Mouse (Mus musculus) kidney, adult 8-10 months (tissue): ENCODE results near the gene Mzf1.
"Not testable (repeated sequence)": the region's sequence is repeated elsewhere in the genome, so short reads cannot be mapped to it uniquely, and the experiment has no call there.

Experiments
- DNase-seq, 2 experiments: peaks; one replicate each; pipeline ENCODE4 v3.0.0; 2022

The Mzf1 gene

DNA sequence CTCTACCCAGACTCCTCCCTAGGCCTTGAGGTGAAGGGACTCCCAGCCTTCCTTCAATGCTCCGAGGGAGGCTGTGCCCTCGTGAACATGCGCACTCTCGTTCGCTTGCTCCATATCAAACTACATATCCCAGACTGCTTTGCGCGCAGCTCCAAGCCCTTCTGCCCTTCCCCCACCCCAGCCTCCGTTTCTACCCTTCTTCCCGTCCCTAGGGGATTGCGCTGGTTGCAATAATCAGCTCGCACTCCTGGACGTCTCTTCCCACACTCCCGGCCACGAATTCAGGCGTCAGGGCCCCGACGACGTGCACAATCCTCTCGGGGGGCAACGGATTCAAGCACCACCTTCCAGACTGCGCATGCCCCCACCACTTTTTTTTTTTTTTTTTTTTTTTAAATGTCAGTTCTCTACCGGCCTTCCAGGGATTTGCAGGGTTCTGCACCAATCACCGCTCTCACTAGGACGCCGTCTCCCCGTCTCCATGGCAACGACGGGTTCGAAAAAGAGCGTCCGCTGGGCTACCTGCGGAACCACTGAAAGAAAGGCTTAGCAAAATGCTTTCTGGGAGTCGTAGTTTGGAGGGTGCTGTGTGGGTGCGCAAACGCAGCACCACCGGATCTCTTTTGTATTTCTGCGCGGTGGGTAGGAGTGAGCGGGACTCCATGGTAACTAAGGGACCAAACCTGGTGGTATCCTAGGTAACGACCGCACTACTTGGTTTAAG lies at the start of gene Mzf1:
TSS of gene Mzf1 (minus strand) at position 478 of the 724 bp plus-strand sequence.
- DNase-seq = peak; percentile 95 to 96

DNA sequence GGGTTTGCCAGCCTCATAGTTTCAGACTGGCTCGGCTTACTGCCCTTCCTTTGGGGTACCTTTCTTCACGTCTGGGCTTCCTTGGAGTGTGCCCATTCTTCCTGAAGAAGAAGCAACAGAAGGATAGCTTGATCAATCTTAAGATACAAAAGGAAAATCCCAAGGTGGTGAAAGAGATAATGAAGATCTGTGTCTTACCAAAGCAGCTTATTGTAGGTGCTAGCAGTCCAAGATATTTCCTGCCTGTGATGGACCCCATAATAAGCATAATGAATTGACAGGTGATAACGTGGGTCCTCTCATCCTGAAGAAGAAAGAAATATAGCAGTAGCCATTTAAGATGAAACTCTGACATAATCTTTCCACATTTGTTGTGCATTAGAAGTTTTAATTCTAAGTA lies 40.5 kb upstream of the Mzf1 start, which contains the start of gene Vmn1r85:
TSS of gene Vmn1r85 (minus strand) at position 101 of the 400 bp plus-strand sequence.
- DNase-seq = no peak

DNA sequence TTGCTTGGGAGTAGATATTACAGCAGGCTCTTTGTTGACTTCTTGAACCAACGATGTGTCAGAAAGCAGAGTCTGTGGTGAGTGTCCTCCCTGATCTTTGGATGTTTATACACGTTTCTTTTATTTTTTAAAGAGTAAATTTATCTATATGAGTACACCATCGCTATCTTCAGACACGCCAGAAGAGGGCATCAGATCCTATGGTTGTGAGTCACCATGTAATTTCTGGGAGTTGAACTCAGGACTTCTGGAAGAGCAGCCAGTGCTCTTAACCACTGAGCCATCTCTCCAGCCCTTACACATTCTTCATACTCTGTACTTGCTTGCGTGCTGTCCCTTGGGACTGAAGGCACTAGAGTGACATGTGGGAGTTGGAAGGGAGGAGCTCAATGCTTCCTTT lies 17.7 kb upstream of the Mzf1 start:
- no peak for DNase-seq

DNA sequence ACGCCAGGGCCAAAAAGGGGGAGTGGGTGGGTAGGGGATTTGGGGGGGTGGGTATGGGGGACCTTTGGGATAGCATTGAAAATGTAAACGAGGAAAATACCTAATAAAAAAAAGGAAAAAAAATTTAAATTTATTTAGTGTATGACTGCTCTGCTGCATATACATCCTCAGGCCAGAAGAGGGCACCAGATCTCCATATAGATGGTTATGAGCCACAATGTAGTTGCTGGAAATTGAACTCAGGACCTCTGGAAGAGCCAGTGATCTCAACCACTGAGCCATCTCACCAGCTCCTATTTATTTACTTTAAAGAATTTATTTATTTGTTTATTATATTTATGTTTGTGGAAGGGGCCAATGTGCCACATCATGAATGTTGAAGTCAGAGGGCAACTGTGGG lies 8.8 kb upstream of the Mzf1 start:
- DNase-seq = not testable (repeated sequence)

DNA sequence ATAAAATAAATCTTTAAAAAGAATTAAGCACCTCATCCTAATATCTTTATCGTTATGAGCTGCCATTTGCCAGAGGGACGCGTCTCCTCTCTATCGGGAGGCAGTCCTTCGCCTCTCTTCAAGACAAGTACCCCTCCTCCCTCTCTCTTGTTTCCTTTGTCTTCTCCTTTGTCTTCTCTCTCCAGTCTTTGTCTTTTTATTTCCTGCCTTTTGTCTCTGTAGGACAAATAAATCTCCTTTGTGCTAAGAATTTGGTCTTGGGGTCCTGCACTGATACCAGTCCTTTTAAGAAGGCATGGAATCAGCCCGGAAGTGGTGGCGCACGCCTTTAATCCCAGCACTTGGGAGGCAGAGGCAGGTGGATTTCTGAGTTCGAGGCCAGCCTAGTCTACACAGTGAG lies 5.0 kb upstream of the Mzf1 start:
- DNase-seq = no peak

DNA sequence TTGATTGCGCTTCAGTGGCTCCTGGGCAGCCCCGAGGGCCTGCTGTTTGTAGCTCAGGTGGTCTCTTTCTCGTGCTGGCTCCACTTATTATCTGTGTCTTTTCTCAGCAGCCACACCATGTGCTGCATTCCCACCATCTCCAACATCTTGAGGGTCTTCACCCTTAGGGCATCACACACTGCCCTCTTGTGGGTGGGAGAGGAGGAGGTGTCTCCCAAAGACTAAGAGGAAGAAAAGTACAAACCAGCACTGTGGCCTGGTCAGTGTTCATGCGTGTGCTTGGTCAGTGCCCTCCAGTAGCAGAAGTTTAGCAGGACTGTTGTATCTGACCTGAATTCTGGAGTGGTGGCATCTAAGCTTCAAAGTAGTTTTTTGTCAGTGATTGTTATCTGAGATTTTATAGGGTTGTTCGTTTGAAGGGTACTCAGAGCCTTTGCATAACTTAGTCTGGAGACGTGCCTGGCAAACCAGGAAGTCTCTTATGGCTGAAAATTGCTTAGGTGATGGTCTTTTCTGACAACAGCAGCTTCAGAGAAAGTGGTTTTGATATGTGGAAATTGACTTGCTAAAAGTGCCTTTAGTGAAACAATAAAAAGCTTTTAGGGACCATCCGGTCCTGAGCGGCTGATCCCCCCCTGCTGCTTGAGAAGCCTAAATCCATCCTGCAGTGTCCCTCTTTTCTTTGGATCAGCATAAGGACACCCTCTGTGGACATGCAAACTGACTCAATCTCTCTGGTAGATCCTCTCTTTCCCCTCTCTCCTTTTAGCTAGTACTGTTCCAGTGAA lies 2.5 kb upstream of the Mzf1 start:
- DNase-seq = no peak

DNA sequence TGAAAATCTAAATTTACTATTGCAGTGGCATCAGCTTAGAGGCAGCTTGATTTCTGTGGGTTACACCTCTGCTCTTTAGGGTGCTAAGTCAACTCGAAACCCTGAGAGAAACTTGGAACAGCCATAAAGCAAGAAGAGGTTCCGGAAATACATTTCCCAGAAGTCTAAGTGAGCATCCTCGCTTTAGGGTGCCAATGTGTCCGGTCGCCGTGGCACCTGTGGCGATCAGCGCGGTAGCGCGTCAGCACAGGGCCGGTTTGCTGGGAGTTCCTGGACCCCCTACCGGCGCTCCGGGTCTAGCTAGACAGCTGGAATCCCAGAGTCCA lies 640 bp downstream of the Mzf1 start:
- DNase-seq = no peak

DNA sequence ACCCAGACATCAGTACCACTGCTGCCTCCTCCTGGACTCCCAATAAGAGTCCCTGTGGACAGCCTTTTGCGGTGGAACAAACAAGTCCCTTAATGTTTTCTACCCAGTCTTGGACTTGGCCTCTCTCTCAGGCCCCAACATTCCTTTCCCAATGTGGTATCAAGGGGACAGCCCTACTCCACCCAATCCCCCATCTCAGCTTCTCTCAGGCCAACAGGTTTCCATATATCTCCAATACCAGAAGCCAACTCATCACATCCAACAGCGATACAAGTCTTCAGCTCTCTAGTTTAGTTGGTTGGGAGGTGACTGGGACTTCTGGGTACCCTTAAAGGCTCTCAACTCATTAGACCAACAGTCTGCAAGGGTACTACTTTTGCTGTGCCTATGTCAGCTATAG lies 1.1 kb downstream of the Mzf1 start:
- no peak for DNase-seq

DNA sequence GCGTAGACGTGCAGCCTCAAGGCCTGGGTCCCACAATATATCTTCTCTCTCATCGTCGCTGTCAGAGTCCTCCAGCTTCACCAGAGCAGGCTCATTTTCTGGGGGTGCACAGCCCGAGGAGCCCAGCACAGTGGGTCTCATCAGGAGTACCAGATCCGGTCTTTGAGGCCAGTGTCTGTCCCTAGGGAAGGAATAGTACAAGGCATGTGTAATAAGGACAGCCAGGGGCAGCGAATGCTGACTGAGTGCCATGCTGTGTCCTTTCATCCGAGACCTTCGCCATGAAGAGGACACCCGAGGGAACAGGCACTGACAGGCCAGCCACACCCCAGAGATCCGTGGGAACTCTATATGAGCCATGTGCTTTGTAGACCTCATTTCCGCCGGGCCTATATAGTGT lies 1.6 kb downstream of the Mzf1 start:
- no peak for DNase-seq

DNA sequence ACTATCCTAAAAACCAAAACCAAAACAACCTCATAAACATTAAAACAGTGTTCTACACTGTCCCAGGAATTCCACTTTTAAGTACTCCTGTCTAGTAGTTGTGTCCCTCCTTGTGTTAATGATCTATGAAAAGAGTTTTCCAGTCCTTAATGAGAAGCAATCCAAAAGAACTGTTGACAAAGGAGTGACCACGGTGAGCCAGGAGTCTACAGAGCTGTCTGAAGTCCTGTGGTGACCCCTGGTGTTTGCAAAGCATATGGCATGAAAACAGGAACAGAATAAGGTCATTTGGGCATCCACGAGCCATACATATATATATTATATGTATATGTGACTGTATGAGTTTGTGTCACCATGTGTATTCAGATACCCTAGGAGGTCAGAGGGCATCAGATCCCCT lies 8.5 kb downstream of the Mzf1 start:
- peak; percentile 76 to 82 for DNase-seq

DNA sequence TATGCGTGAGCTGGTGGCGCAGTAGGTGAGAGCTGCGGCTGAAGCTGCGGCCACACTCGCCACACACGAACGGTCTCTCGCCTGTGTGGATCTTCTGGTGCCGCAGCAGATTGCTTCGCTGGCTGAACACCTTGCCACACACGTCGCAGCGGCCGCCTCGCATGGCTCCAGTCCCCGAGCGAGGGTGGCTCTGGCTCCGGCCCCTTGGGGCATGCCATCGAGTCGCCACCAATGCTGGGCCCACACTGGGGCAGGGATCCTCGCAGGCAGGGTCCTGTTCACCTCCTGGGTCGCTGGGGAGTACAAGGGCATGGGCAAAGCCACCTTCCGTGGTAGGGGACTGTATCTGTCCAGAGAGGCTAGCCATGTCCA lies 10.3 kb downstream of the Mzf1 start:
- no peak for DNase-seq

DNA sequence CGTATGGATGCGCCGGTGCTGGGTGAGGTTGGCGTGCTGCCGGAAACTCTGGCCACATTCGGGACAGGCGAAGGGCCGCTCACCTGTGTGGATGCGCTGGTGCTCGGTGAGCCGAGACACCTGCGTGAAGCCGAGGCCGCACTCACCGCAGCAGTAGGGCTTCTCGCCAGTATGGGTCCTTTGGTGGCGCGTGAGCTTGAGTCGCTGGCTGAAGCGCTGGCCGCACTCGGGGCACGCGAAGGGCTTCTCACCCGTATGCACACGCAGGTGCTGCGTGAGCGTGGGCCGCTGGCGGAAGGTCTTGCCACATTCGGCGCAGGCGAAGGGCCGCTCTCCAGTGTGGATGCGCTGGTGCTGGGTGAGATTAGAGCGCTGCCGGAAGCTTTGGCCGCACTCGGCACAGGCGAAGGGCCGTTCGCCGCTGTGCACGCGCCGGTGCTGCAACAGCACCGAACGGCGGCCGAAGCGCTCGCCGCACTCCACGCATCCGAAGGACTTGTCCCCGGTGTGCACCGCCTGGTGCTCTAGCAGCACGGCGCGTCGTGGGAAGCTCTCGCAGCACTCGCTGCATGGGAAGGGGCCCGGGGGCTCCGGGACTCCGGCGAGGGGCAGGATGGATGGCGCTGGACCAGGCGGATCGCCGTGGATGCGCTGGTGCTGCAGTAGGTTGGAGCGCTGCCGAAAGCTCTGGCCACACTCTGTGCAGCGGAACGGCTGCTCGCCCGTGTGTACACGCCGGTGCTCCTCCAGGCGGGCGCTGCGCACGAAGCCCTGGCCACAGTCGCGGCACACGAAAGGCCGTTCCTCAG lies 10.9 kb downstream of the Mzf1 start:
- no peak for DNase-seq

DNA sequence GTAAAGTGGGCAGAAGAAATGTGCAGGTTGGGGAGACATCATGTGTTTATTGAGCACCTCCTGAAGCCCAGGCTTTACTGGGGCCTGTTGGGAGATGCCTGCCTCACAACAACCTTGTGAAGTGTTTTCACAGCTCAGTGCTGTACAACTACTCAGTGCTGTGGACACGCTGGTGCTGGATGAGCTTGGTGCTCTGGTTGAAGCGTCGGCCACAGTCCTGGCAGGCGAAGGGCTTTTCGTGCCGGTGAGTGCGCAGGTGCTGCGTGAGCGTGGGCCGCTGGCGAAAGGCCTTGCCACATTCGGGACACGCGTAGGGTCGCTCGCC lies 11.5 kb downstream of the Mzf1 start:
- no peak for DNase-seq

DNA sequence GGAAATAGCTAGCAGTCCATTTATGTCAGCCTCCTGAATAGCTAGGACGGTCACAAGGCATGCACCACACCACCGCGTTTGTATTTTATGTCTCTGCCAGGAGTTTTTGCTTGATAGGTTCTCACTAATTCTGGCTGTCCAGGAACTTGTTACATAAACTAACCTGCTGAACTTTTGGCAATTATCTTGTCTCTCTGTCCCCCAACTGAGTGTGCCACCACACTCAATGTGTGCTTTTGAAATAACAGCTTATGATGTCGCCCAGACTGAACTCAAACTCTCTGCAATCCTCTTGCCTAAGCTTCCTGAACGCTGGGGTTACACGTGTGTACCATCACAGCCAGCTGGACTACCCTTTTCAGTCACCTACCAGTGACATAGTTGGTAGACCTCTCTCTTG lies 12.1 kb downstream of the Mzf1 start:
- no peak for DNase-seq

DNA sequence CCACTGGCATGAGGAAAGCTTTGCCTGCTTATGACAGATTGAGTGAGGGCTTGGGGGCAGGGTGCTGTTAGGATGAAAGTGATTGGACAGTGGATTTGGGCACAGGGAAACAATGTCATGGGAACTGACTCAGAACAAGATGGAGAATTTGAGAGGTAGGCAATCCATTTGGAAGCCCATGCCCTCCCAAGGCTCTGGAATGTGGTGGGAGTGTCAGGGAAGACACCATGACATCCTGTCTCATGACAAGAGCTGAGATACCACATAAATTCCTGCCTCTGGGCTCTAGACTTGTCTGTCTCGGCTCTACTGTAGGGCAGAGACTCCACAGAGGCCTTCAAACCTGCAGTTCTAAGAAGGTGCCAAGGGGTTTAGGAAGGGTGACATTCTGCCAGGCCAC lies 13.3 kb downstream of the Mzf1 start:
- DNase-seq = no peak

DNA sequence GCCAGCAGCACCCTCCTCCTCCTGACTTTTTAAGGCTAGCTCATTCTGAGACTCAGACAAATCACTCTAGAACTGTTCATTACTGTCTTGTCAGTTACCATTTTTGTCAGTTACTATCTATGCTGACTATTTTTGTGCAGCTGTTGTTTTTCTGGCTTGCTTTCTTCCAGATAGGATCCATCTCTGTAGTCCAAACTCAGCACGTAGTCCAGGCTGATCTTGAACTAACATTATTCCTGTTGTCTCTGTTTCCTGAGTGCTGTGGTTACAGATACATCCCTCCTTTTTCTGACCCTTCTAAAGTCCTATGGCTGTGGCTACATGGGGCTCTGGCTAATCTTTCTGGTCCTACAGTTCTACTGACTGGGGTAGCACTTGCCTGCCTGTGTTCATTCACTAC lies 15.4 kb downstream of the Mzf1 start:
- no peak for DNase-seq

DNA sequence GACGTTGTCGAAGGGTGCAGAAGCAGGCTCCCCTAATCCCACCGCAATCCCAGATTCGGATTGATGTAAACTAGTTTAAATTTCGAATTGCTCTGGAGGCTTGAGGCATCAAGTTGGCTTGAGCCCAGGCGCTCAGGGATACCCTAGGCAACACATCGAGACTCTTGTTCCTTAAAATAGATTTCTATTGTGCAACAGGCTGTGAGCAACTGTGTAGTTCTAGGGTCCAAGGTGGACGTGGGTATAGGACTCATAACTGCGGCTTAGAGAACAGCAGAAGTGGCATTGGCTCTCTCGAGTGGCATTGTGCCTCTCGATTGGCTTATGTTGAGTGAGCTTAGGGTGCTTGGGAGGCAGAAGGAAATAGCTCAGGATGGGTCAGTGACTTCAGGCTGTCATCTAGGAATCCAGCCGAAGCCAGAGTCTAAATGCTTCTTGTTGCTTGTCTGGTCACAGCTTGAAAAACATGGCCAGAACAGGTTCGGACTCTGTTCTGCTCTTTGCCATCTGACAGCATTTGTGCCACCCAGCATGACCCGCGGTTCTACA lies 15.9 kb downstream of the Mzf1 start:
- peak; percentile 44 to 65 for DNase-seq

DNA sequence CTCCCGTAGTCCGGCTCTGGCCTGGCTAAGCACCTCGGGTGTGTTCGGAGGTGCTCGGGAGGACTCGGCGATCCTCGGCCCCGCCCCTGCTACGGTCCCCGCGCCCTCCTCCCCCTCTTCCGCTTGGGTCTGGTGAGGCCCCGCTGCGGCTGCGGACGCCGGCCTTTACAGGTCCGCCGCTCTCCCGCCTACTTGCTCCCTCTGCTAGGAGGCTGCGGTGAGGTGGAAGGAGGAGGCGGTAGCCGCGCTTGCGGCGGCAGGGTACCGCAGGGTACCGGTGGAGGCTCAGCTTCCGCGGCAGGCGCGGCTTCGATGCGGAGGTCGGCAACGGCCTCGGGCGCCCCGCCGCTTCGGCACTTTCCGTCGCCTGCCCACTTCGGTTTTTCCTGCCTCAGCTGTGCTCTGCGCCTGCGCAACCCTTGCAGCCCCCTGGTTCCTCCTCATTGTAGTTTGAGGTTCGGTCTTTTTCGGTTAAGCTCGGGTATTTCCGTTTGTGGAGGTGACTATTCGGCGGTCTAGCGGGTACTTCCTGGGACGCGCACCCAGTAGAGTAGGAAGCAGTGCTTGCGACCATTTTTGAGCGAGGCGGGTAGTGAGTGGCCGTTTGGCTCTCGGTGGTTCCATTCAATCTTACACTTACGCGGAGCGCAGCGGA lies 16.5 kb downstream of the Mzf1 start, which contains the start of gene Ube2m:
TSS of gene Ube2m (minus strand) at position 375 of the 655 bp plus-strand sequence.
- DNase-seq = peak; percentile 97 to 98

DNA sequence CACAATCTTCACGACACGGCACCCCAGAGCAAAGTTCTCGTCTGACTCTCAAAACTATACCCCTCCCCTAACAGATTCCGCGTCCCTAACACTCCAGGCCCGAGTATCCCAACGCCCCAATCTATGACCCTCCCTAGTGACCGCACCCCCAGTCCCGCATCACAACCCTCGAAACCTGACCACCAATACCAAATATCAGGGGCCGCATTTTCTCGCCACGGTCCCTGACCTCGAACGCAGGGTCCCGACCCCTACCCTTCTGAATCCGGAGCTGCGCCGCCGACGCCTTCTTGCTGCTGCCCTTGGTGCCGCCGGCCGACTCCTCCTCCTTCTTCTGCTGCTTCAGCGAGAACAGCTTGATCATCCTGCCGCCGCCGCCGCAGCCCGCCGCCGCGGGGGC lies 17.2 kb downstream of the Mzf1 start:
- peak in 1 of 2 experiments; percentile 45 for DNase-seq

DNA sequence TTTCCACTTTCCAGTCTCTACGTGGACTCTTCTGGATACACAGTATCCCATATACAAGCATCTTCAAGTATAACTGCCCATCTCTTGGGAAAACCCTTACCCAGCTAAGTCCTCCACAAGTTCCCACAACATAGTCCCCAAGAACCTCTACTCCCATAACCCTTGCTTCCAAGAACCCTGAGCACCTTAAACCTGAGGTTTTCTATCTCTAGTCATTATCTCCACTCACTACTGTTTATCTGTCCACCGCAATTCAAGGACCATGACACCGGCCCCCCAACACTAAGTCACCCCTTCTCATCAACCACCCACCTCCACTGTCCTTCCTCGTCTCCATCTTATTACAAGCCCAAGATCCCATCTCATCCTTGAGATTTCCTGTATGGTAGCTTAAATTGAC lies 17.8 kb downstream of the Mzf1 start:
- DNase-seq = no peak

DNA sequence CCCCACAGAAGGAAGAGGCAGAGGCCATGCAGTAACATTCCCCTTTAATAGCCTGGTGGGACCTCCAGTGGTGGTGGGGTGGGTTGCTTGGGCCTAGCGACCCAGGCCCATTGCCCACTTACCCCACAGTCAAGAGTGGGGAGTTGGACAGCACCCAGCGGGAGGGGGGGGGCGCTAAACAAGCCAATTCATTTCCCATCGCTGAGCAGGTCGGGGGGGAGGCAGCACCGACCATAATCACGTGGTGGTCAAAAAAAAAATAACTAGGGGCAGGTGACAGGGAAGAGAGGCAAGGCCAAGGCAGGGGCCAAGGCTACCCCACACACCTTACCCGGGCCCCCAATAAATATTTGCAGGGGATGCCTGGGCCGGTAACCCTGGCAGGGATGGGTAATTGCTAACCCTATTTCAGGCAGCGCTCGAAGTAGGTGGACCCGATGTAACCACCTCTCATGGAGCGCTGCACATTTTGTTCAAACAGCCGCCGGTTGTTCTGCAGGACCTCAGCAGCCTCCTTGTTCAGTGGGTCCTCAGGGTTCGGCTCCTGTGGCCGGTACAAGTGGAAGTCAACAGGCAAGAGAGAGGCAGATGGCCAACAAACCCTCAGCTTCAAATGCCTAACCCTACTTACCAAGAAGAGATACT lies 19.2 kb downstream of the Mzf1 start:
- DNase-seq = no peak
